In the genomic region with DNA sequence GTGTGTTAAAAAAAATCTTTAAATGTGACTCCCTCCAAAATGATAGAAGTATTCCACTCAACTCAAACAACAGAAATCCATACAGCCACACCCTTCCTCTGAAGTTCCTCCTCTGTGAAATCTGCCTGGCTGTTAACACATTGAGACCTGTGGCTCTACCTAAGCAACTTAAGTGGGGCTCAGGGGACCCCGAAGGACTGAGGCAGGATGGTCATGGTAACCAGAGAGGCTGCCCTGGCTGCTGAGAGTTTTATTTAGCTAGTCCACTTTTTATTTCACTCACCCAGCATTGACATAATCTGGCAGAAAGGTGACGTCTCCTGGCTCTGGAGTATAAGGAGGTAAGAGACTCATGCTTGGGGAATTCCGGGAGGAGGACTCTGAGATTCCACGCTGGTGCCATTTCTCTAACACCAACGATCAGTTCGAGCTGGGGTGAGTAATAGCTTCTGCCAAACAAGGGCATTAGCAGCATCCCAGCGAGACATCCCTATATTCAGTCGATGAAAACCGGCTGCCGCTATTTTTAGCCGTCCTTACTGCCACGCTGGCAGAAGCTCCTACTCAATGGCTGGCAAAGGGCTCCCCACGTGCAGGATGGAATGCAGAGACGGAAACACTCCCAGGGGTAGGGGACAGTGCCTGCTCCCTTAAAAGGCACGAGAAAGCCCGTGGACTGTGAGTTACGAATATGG, we compare ENCODE assay signal across 9 mouse cellular contexts.
DNase-seq lines count a peak whose midpoint lies in the region; ATAC-seq and TF ChIP-seq lines count a peak whose summit lies in the region.
"Had no signal": no experiment of that assay in that cellular context is flagged by ENCODE, and none has a peak within 500 bp of the region (broad histone marks: within the 10 kb centered on the region; RNA-seq: fewer than 3 reads in every experiment).

No protein-coding gene starts in this region.

- H3K9ac ChIP-seq in kidney, embryonic 16.5 days (replicated peaks; ENCODE audit: low read length), result no peak overlapping the region
- H3K9ac ChIP-seq in heart, embryonic 13.5 days, result peak overlapping the region; percentile 71
- H3K9ac ChIP-seq in midbrain, postnatal 0 days (replicated peaks; ENCODE audit: low read length, poor library complexity, severe bottlenecking), result no peak overlapping the region; the same call in 1 of the 2 replicates
- H3K9ac ChIP-seq: liver, embryonic 14.5 days had no signal

- 46% methylated on average over 17 of the region's 17 CpGs for WGBS in kidney, embryonic 16.5 days
- 20% methylated on average over 17 of the region's 17 CpGs for WGBS in heart, embryonic 13.5 days
- WGBS in midbrain, postnatal 0 days, result 27% methylated on average over 17 of the region's 17 CpGs

- no peaks in the 10 kb centered on the region for H3K27me3 ChIP-seq in kidney, embryonic 16.5 days (ENCODE audit: insufficient read depth, low read length)
- H3K27me3 ChIP-seq in heart, embryonic 13.5 days (replicated peaks), result no peaks in the 10 kb centered on the region
- no peaks in the 10 kb centered on the region for H3K27me3 ChIP-seq in midbrain, postnatal 0 days (ENCODE audit: insufficient read depth, low read length)

- H3K9me3 ChIP-seq in kidney, embryonic 16.5 days (ENCODE audit: low read length), result no peaks in the 10 kb centered on the region
- no peaks in the 10 kb centered on the region for H3K9me3 ChIP-seq in heart, embryonic 13.5 days
- H3K9me3 ChIP-seq in midbrain, postnatal 0 days (ENCODE audit: low read length), result no peaks in the 10 kb centered on the region

- no peak overlapping the region for H3K4me2 ChIP-seq in kidney, embryonic 16.5 days (replicated peaks; ENCODE audit: low read depth, low read length)
- peak overlapping the region; percentile 58 for H3K4me2 ChIP-seq in heart, embryonic 13.5 days
- peak overlapping the region; percentile 10; the same call in 1 of the 2 replicates for H3K4me2 ChIP-seq in midbrain, postnatal 0 days (ENCODE audit: low read depth, low read length, poor library complexity, severe bottlenecking)

- no peak for TF ChIP-seq CTCF in midbrain, postnatal 0 days (IDR thresholded peaks at IDR 0.05)

- no peaks in the 10 kb centered on the region for H3K36me3 ChIP-seq in kidney, embryonic 16.5 days (ENCODE audit: insufficient read depth, low read length)
- no peaks in the 10 kb centered on the region for H3K36me3 ChIP-seq in heart, embryonic 13.5 days
- H3K36me3 ChIP-seq in midbrain, postnatal 0 days (ENCODE audit: insufficient read depth, low read length), result no peaks in the 10 kb centered on the region

- no peak overlapping the region for H3K4me3 ChIP-seq in kidney, embryonic 16.5 days (ENCODE audit: low read length)
- peak overlapping the region; percentile 29 for H3K4me3 ChIP-seq in heart, embryonic 13.5 days
- H3K4me3 ChIP-seq in midbrain, postnatal 0 days (ENCODE audit: low read depth, low read length), result no peak overlapping the region

- ATAC-seq in kidney, embryonic 16.5 days (ENCODE audit: low FRiP score, low TSS enrichment), result no peak
- peak; percentile 48; the same call in 1 of the 2 replicates for ATAC-seq in heart, embryonic 13.5 days (ENCODE audit: extremely low read depth, insufficient number of reproducible peaks, low FRiP score, low TSS enrichment)
- ATAC-seq in midbrain, postnatal 0 days (ENCODE audit: low FRiP score), result no peak

- no peak for DNase-seq in kidney, postnatal 14 days
- peak; percentile 70 to 83 for DNase-seq in cerebellum, postnatal 10 days
- DNase-seq in midbrain, postnatal 0 days (ENCODE audit: low spot score), result peak; percentile 78
- DNase-seq in spleen, adult 12 weeks (ENCODE audit: low spot score), result no peak
- no peak for DNase-seq in layer of hippocampus, adult 11-12 months (ENCODE audit: low spot score)
- no peak for DNase-seq in ovary, adult 18-20 months (ENCODE audit: low spot score)

- H3K4me1 ChIP-seq in kidney, embryonic 16.5 days (ENCODE audit: insufficient read depth, low read length), result peaks cover 3% of the 10 kb centered on the region; the same call in 1 of the 2 replicates
- H3K4me1 ChIP-seq in heart, embryonic 13.5 days, result peaks cover 58% of the 10 kb centered on the region
- peaks cover 5% of the 10 kb centered on the region for H3K4me1 ChIP-seq in midbrain, postnatal 0 days (ENCODE audit: insufficient read depth, low read length)

- H3K27ac ChIP-seq in kidney, embryonic 16.5 days (ENCODE audit: low read length), result peak overlapping the region; percentile 3; the same call in 1 of the 2 replicates
- peak overlapping the region; percentile 93 for H3K27ac ChIP-seq in heart, embryonic 13.5 days (replicated peaks)
- peak overlapping the region; percentile 51 for H3K27ac ChIP-seq in midbrain, postnatal 0 days (ENCODE audit: low read depth, low read length)
- H3K27ac ChIP-seq: liver, embryonic 14.5 days had no signal

Comparison
In these comparisons a context has a peak if more than half of its experiments do, and no peak if none do; other contexts are left out.
1. H3K27ac ChIP-seq: peak in every context shown above with its lines; median percentile 93 in heart, embryonic 13.5 days; 51 in midbrain, postnatal 0 days; 3 in kidney, embryonic 16.5 days.
2. DNase-seq: peak in cerebellum, postnatal 10 days (2 of 2) and midbrain, postnatal 0 days (single experiment); none in kidney, postnatal 14 days (single experiment), spleen, adult 12 weeks (single experiment), layer of hippocampus, adult 11-12 months (single experiment) and ovary, adult 18-20 months (single experiment).